Mouse (Mus musculus) bone marrow macrophage, adult 2 months (primary cell): ENCODE data around the gene Cabp4.

Experiments
- CTCF ChIP-seq: IDR thresholded peaks from 2 replicates; pipeline ENCODE4 v1.5.1; 2012; ENCODE audit warnings: low read depth, mild to moderate bottlenecking, low read length, moderate library complexity
- POLR2A ChIP-seq: IDR thresholded peaks from 2 replicates; pipeline ENCODE4 v1.6.1; 2012; ENCODE audit warnings: mild to moderate bottlenecking, low read depth, low read length, borderline replicate concordance

DNA sequence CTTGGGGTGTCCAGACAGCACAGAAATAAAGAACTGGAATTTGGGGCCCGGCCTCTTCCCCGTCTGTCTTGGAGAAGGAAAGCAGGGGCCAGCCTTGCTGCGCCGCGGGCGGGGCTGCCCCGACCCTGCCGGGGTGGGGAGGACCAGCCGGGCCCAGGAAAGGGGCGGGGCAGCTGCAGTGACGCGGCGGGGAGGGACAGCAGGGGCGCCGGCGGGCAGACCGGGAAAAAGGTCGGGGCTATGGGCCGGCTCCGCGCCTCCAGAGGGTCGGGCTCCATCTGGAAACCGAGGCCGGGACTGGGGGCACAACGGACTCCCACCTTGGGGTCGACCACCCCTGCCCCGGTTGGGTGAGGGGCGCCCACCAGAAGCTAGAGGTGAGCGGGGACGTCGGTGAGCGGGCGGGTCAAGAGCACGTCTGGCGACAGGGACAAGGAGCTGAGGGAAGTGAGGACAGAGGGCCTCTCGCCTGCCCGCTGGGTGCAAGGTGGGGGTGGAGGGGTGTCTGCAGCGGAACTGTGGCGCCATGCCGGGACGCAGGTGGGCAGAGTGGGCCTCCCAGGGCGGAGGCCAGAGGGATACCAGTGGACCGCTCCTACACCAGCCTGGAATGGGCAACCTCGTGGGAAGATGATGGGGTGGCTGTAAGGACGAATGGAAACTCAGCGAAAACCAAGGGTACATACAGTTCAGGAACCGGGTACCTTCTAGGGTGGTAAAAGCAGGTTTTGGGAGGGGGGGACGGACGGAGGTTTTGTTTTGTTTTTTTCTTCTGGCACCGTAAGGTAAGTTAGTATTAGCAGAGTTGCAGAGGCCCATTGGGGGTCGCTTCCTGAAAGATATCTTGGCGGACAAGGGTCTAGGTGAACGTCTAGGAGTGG, 43.8 kb downstream of the Cabp4 start, which contains the start of gene Pitpnm1:
- no peak for TF ChIP-seq CTCF
- TF ChIP-seq POLR2A: no peak
